Mouse (Mus musculus) hindbrain, embryonic 15.5 days (tissue): ENCODE results near the gene Rnaseh2b. TPM values are rescaled to one million over a fixed set of nuclear protein-coding genes. Genes with fewer than 3 reads are reported as not detected.

ENCODE experiments used
- ATAC-seq: fragments of 200-750 bp; cut with Nextera tagmentation; 2 replicates; pipeline ENCODE4 v1.8.0; 2017; ENCODE audit warnings: low read depth, moderate number of reproducible peaks, moderate TSS enrichment; ENCODE audit not compliant: low FRiP score
- H3K27ac ChIP-seq: fragments of 300-500 bp; sonication (generic); replicated peaks from 2 replicates; pipeline ENCODE4 v1.5.1; 2015; ENCODE audit warnings: mild to moderate bottlenecking, inconsistent platforms
- H3K27me3 ChIP-seq: fragments of 300-500 bp; sonication (generic); 2 replicates; pipeline ENCODE4 v1.6.1; 2015; ENCODE audit warnings: control low read depth, inconsistent platforms
- H3K36me3 ChIP-seq: fragments of 300-500 bp; sonication (generic); 2 replicates; pipeline ENCODE4 v1.6.1; 2015; ENCODE audit warnings: control low read depth, inconsistent platforms
- H3K4me1 ChIP-seq: fragments of 300-500 bp; sonication (generic); replicated peaks from 2 replicates; pipeline ENCODE4 v1.6.1; 2015; ENCODE audit warnings: control low read depth, inconsistent platforms
- H3K4me2 ChIP-seq: fragments of 300-500 bp; sonication (generic); 2 replicates; pipeline ENCODE4 v1.6.1; 2015; ENCODE audit warnings: moderate library complexity, mild to moderate bottlenecking, inconsistent platforms
- H3K4me3 ChIP-seq: fragments of 300-500 bp; sonication (generic); 2 replicates; pipeline ENCODE4 v1.5.1; 2015; ENCODE audit warnings: mild to moderate bottlenecking, inconsistent platforms
- H3K9ac ChIP-seq: fragments of 300-500 bp; sonication (generic); 2 replicates; pipeline ENCODE4 v1.6.1; 2015; ENCODE audit warnings: inconsistent platforms
- H3K9me3 ChIP-seq: fragments of 300-500 bp; sonication (generic); 2 replicates; pipeline ENCODE4 v1.6.1; 2016; ENCODE audit warnings: control low read depth, inconsistent platforms
- WGBS: fragments of 180-500 bp; shearing (Covaris S2); methylation state at CpG from one replicate; pipeline ENCODE4 v1.1.7; 2015; 5-methylcytosine and 5-hydroxymethylcytosine counted together
- polyA plus RNA-seq: library from polyadenylated mRNA; unstranded; fragments of >200 nt; fragmentation: Nextera tagmentation; extraction: Ambion mirVana; gene quantifications from 2 replicates; pipeline ENCODE4 v1.2.1, GENCODE M21; 2015

Rnaseh2b gene
- polyA plus RNA-seq, 1 experiment from 2014 or later = 32.7 TPM

- Histone ChIP-seq H3K4me3 (no peak overlapping the region), H3K27ac (no peak overlapping the region), H3K4me1 (no peaks in the 10 kb centered on the region), H3K9ac (no peak overlapping the region), H3K4me2 (no peak overlapping the region), H3K9me3 (no peaks in the 10 kb centered on the region), H3K27me3 (no peaks in the 10 kb centered on the region), H3K36me3 (no peaks in the 10 kb centered on the region)
- 92% methylated on average over 5 of the region's 5 CpGs for WGBS
- no peak for ATAC-seq
Measured at GRCm38 (mm10) chr14:62323457-62323856, 31.1 kb downstream of the Rnaseh2b start.

GRCm38 (mm10) chr14:62324943-62325342, 32.6 kb downstream of the Rnaseh2b start:
- H3K4me2 ChIP-seq = no peak overlapping the region
- no peaks in the 10 kb centered on the region for H3K36me3 ChIP-seq
- no peak overlapping the region for H3K27ac ChIP-seq
- no peaks in the 10 kb centered on the region for H3K4me1 ChIP-seq
- H3K4me3 ChIP-seq = no peak overlapping the region
- H3K27me3 ChIP-seq = no peaks in the 10 kb centered on the region
- ATAC-seq = no peak
- H3K9me3 ChIP-seq = no peaks in the 10 kb centered on the region
- WGBS = 92% methylated on average over 5 of the region's 5 CpGs
- H3K9ac ChIP-seq = no peak overlapping the region

- Histone ChIP-seq H3K4me1 (no peaks in the 10 kb centered on the region), H3K4me3 (no peak overlapping the region), H3K4me2 (no peak overlapping the region), H3K27ac (no peak overlapping the region), H3K36me3 (no peaks in the 10 kb centered on the region), H3K9me3 (no peaks in the 10 kb centered on the region), H3K9ac (no peak overlapping the region), H3K27me3 (no peaks in the 10 kb centered on the region)
- WGBS = 90% methylated on average over 3 of the region's 3 CpGs
- ATAC-seq = no peak
Measured at GRCm38 (mm10) chr14:62326026-62326425, 33.6 kb downstream of the Rnaseh2b start.

- Histone ChIP-seq H3K4me2 (no peak overlapping the region), H3K4me1 (peaks cover 7% of the 10 kb centered on the region), H3K9ac (no peak overlapping the region), H3K9me3 (no peaks in the 10 kb centered on the region), H3K36me3 (no peaks in the 10 kb centered on the region), H3K27ac (no peak overlapping the region), H3K4me3 (no peak overlapping the region), H3K27me3 (no peaks in the 10 kb centered on the region)
- WGBS = 18% methylated on average over 2 of the region's 2 CpGs
- ATAC-seq = no peak
Measured at GRCm38 (mm10) chr14:62327171-62327570, 34.8 kb downstream of the Rnaseh2b start.

- Histone ChIP-seq H3K36me3 (no peaks in the 10 kb centered on the region), H3K27me3 (no peaks in the 10 kb centered on the region), H3K4me2 (no peak overlapping the region), H3K9me3 (no peaks in the 10 kb centered on the region), H3K27ac (no peak overlapping the region), H3K4me1 (peaks cover 17% of the 10 kb centered on the region), H3K4me3 (no peak overlapping the region), H3K9ac (no peak overlapping the region)
- WGBS = 62% methylated on average over 6 of the region's 6 CpGs
- no peak for ATAC-seq
Measured at GRCm38 (mm10) chr14:62328606-62329005, 36.2 kb downstream of the Rnaseh2b start.

GRCm38 (mm10) chr14:62329631-62330030, 37.2 kb downstream of the Rnaseh2b start:
- Histone ChIP-seq H3K4me1 (peaks cover 17% of the 10 kb centered on the region), H3K4me3 (no peak overlapping the region), H3K27me3 (no peaks in the 10 kb centered on the region), H3K9ac (no peak overlapping the region), H3K4me2 (no peak overlapping the region), H3K27ac (no peak overlapping the region), H3K36me3 (no peaks in the 10 kb centered on the region), H3K9me3 (no peaks in the 10 kb centered on the region)
- 91% methylated on average over 3 of the region's 3 CpGs for WGBS
- no peak for ATAC-seq

- H3K36me3 ChIP-seq = no peaks in the 10 kb centered on the region
- peak overlapping the region; percentile 59 for H3K4me3 ChIP-seq
- H3K27me3 ChIP-seq = no peaks in the 10 kb centered on the region
- no peak overlapping the region for H3K9ac ChIP-seq
- no peak overlapping the region for H3K27ac ChIP-seq
- no peaks in the 10 kb centered on the region for H3K9me3 ChIP-seq
- peaks cover 17% of the 10 kb centered on the region for H3K4me1 ChIP-seq
- peak overlapping the region; percentile 68 for H3K4me2 ChIP-seq
- no peak for ATAC-seq
- 19% methylated on average over 6 of the region's 6 CpGs for WGBS
Measured at GRCm38 (mm10) chr14:62331457-62331856, 39.1 kb downstream of the Rnaseh2b start.

GRCm38 (mm10) chr14:62331866-62332619, 39.7 kb downstream of the Rnaseh2b start:
- Histone ChIP-seq H3K27ac (peak overlapping the region; percentile 79), H3K4me1 (peaks cover 17% of the 10 kb centered on the region), H3K9ac (peak overlapping the region; percentile 51), H3K27me3 (no peaks in the 10 kb centered on the region), H3K4me2 (peak overlapping the region; percentile 68), H3K36me3 (no peaks in the 10 kb centered on the region), H3K4me3 (peak overlapping the region; percentile 59), H3K9me3 (no peaks in the 10 kb centered on the region)
- WGBS = under 1% methylated on average over 62 of the region's 62 CpGs
- peak; percentile 88 for ATAC-seq

GRCm38 (mm10) chr14:62333909-62334687, 41.7 kb downstream of the Rnaseh2b start:
- H3K9me3 ChIP-seq = no peaks in the 10 kb centered on the region
- peaks cover 17% of the 10 kb centered on the region for H3K4me1 ChIP-seq
- H3K36me3 ChIP-seq = no peaks in the 10 kb centered on the region
- no peak for ATAC-seq
- WGBS = 85% methylated on average over 9 of the region's 9 CpGs
- no peak overlapping the region for H3K9ac ChIP-seq
- H3K27ac ChIP-seq = no peak overlapping the region
- no peaks in the 10 kb centered on the region for H3K27me3 ChIP-seq
- H3K4me3 ChIP-seq = no peak overlapping the region
- no peak overlapping the region for H3K4me2 ChIP-seq

- 83% methylated on average over 1 of the region's 1 CpGs for WGBS
- no peak overlapping the region for H3K9ac ChIP-seq
- H3K36me3 ChIP-seq = no peaks in the 10 kb centered on the region
- ATAC-seq = no peak
- no peaks in the 10 kb centered on the region for H3K27me3 ChIP-seq
- H3K4me1 ChIP-seq = 0 out of 2 replicates have a peak, but pooled peaks cover 3% of the 10 kb centered on the region
- no peaks in the 10 kb centered on the region for H3K9me3 ChIP-seq
- H3K4me2 ChIP-seq = no peak overlapping the region
- no peak overlapping the region for H3K27ac ChIP-seq
- H3K4me3 ChIP-seq = no peak overlapping the region
Measured at GRCm38 (mm10) chr14:62339196-62339595, 46.8 kb downstream of the Rnaseh2b start.

- Histone ChIP-seq H3K4me3 (no peak overlapping the region), H3K27me3 (no peaks in the 10 kb centered on the region), H3K4me1 (peaks cover 9% of the 10 kb centered on the region; the same call in 1 of the 2 replicates), H3K27ac (no peak overlapping the region), H3K9ac (no peak overlapping the region), H3K9me3 (no peaks in the 10 kb centered on the region), H3K4me2 (no peak overlapping the region), H3K36me3 (no peaks in the 10 kb centered on the region)
- ATAC-seq = no peak
- 71% methylated on average over 8 of the region's 8 CpGs for WGBS
Measured at GRCm38 (mm10) chr14:62341887-62342642, 49.7 kb downstream of the Rnaseh2b start.
